Mouse (Mus musculus): ENCODE data around the gene Mtrf1l.

Mtrf1l gene

GRCm38 (mm10) chr10:5804691-5805156, 19.0 kb downstream of the Mtrf1l start:
- no peak for DNase-seq (ENCODE audit: low spot score in 2 of 2)

- DNase-seq (ENCODE audit: low spot score in 2 of 2) = no peak
Measured at GRCm38 (mm10) chr10:5803739-5804138, 20.0 kb downstream of the Mtrf1l start.

- DNase-seq (ENCODE audit: low spot score in 2 of 2) = no peak
Measured at GRCm38 (mm10) chr10:5802866-5803265, 20.8 kb downstream of the Mtrf1l start.

- no peak for DNase-seq (ENCODE audit: low spot score in 2 of 2)
Measured at GRCm38 (mm10) chr10:5800490-5800889, 23.2 kb downstream of the Mtrf1l start.

- DNase-seq (ENCODE audit: low spot score in 2 of 2) = no peak
Measured at GRCm38 (mm10) chr10:5798069-5798468, 25.6 kb downstream of the Mtrf1l start.

- peak; percentile 22 to 44 for DNase-seq (ENCODE audit: low spot score in 2 of 2)
Measured at GRCm38 (mm10) chr10:5790657-5791056, 33.1 kb downstream of the Mtrf1l start.

- no peak for DNase-seq (ENCODE audit: low spot score in 2 of 2)
Measured at GRCm38 (mm10) chr10:5786923-5787322, 36.8 kb downstream of the Mtrf1l start.

All from frontal cortex, postnatal 25 days (tissue).